Mouse (Mus musculus): ENCODE measurements around the gene Spata32. TPM values are rescaled to one million over a fixed set of nuclear protein-coding genes. Genes with fewer than 3 reads are reported as not detected.

Gene Spata32
- polyA plus RNA-seq, 1 experiment from 2014 or later = not detected

- no peaks in the 10 kb centered on the region for H3K36me3 ChIP-seq (ENCODE audit: control insufficient read depth, insufficient read depth, low read length)
- peaks cover 10% of the 10 kb centered on the region for H3K27me3 ChIP-seq (ENCODE audit: control insufficient read depth, insufficient read depth, low read length)
- H3K4me2 ChIP-seq (replicated peaks; ENCODE audit: low read depth, low read length) = no peak overlapping the region
- ATAC-seq (ENCODE audit: low FRiP score) (no peak), DNase-seq (ENCODE audit: low spot score) (no peak)
- no peak overlapping the region for H3K4me3 ChIP-seq (ENCODE audit: low read depth, low read length)
- WGBS = 79% methylated on average over 5 of the region's 5 CpGs
- H3K27ac ChIP-seq (ENCODE audit: low read depth, low read length) = no peak overlapping the region
- H3K4me1 ChIP-seq (replicated peaks; ENCODE audit: control insufficient read depth, insufficient read depth, low read length) = no peaks in the 10 kb centered on the region
- H3K9ac ChIP-seq (ENCODE audit: low read depth, low read length) = no peak overlapping the region
- H3K9me3 ChIP-seq (ENCODE audit: control insufficient read depth, low read length) = no peaks in the 10 kb centered on the region
Measured at GRCm38 (mm10) chr11:103177216-103177615, 41.0 kb downstream of the Spata32 start.

DNA sequence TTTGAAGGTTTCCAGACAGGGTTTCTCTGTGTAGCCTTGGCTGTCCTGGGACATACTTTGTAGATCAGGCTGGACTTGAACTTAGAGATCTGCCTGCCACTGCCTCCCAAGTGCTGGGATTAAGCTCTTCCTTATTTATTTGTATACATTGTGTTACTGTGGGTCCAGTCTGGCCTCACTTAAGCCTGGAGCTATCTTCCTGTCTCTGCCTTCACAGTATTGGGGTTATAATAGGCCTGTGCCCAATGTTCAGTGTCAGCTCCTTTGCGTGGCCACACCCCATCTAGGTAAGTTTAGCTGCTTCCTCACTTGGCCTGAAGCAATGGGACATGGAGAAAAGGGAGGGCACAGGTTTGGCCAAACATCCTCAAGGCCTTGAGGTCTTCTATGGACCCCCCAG is 41.7 kb downstream of the Spata32 start:
- Histone ChIP-seq H3K27me3 (ENCODE audit: control insufficient read depth, insufficient read depth, low read length) (peaks cover 17% of the 10 kb centered on the region), H3K4me2 (replicated peaks; ENCODE audit: low read depth, low read length) (no peak overlapping the region), H3K36me3 (ENCODE audit: control insufficient read depth, insufficient read depth, low read length) (no peaks in the 10 kb centered on the region), H3K9ac (ENCODE audit: low read depth, low read length) (no peak overlapping the region), H3K27ac (ENCODE audit: low read depth, low read length) (no peak overlapping the region), H3K4me1 (replicated peaks; ENCODE audit: control insufficient read depth, insufficient read depth, low read length) (no peaks in the 10 kb centered on the region), H3K4me3 (ENCODE audit: low read depth, low read length) (no peak overlapping the region), H3K9me3 (ENCODE audit: control insufficient read depth, low read length) (no peaks in the 10 kb centered on the region)
- ATAC-seq (ENCODE audit: low FRiP score) (no peak), DNase-seq (ENCODE audit: low spot score) (no peak)
- WGBS = 100% methylated on average over 1 of the region's 1 CpGs

GRCm38 (mm10) chr11:103175688-103176442 is 42.4 kb downstream of the Spata32 start:
- ATAC-seq (ENCODE audit: low FRiP score) = no peak
- peaks cover 23% of the 10 kb centered on the region for H3K27me3 ChIP-seq (ENCODE audit: control insufficient read depth, insufficient read depth, low read length)
- 75% methylated on average over 14 of the region's 14 CpGs for WGBS

DNA sequence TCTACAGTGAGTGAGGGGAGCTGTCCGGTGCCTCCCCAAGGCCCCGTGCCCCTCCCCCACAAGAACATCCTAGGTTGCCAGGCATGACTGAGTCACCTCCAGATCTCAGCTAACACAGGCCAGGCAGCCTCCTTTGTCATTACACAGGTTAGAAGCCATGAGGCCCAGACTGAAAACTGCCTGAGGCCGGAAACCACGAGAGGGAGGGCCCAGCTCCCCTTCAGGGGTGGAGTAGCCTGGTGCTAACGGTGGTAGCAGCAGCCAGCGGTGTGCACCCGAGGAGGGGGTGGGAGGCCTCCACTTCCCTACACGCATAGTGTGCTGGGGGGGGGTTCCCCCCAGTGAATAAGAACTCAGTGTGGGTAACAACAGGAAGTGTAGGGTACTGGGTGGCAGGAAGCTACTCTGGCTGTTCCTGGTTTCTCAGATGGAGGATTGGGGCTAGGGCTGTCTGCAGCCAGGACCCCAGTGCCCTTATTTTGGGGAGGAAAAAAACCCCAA is 43.3 kb downstream of the Spata32 start:
- no peak overlapping the region for H3K27ac ChIP-seq (ENCODE audit: low read depth, low read length)
- H3K27me3 ChIP-seq (ENCODE audit: control insufficient read depth, insufficient read depth, low read length) = peaks cover 32% of the 10 kb centered on the region
- no peaks in the 10 kb centered on the region for H3K36me3 ChIP-seq (ENCODE audit: control insufficient read depth, insufficient read depth, low read length)
- 60% methylated on average over 8 of the region's 8 CpGs for WGBS
- no peak overlapping the region for H3K9ac ChIP-seq (ENCODE audit: low read depth, low read length)
- no peaks in the 10 kb centered on the region for H3K4me1 ChIP-seq (replicated peaks; ENCODE audit: control insufficient read depth, insufficient read depth, low read length)
- no peak for ATAC-seq (ENCODE audit: low FRiP score)
- no peak for DNase-seq (ENCODE audit: low spot score)
- H3K9me3 ChIP-seq (ENCODE audit: control insufficient read depth, low read length) = no peaks in the 10 kb centered on the region
- H3K4me3 ChIP-seq (ENCODE audit: low read depth, low read length) = no peak overlapping the region
- no peak overlapping the region for H3K4me2 ChIP-seq (replicated peaks; ENCODE audit: low read depth, low read length)

More at GRCm38 (mm10) chr11:103175688-103176442, 42.4 kb downstream of the Spata32 start:
- no peaks in the 10 kb centered on the region for H3K4me1 ChIP-seq (replicated peaks; ENCODE audit: control insufficient read depth, insufficient read depth, low read length)
- H3K36me3 ChIP-seq (ENCODE audit: control insufficient read depth, insufficient read depth, low read length) = no peaks in the 10 kb centered on the region
- DNase-seq (ENCODE audit: low spot score) = no peak
- H3K4me3 ChIP-seq (ENCODE audit: low read depth, low read length) = no peak overlapping the region
- no peak overlapping the region for H3K27ac ChIP-seq (ENCODE audit: low read depth, low read length)
- H3K9ac ChIP-seq (ENCODE audit: low read depth, low read length) = no peak overlapping the region
- H3K4me2 ChIP-seq (replicated peaks; ENCODE audit: low read depth, low read length) = no peak overlapping the region
- H3K9me3 ChIP-seq (ENCODE audit: control insufficient read depth, low read length) = no peaks in the 10 kb centered on the region

GRCm38 (mm10) chr11:103174411-103174832 is 43.8 kb downstream of the Spata32 start:
- no peak overlapping the region for H3K9ac ChIP-seq (ENCODE audit: low read depth, low read length)
- no peaks in the 10 kb centered on the region for H3K4me1 ChIP-seq (replicated peaks; ENCODE audit: control insufficient read depth, insufficient read depth, low read length)
- no peak for ATAC-seq (ENCODE audit: low FRiP score)
- no peak for DNase-seq (ENCODE audit: low spot score)
- WGBS = 86% methylated on average over 5 of the region's 5 CpGs
- H3K9me3 ChIP-seq (ENCODE audit: control insufficient read depth, low read length) = no peaks in the 10 kb centered on the region
- H3K4me2 ChIP-seq (replicated peaks; ENCODE audit: low read depth, low read length) = no peak overlapping the region
- no peak overlapping the region for H3K4me3 ChIP-seq (ENCODE audit: low read depth, low read length)
- H3K36me3 ChIP-seq (ENCODE audit: control insufficient read depth, insufficient read depth, low read length) = no peaks in the 10 kb centered on the region
- peaks cover 38% of the 10 kb centered on the region for H3K27me3 ChIP-seq (ENCODE audit: control insufficient read depth, insufficient read depth, low read length)
- no peak overlapping the region for H3K27ac ChIP-seq (ENCODE audit: low read depth, low read length)

DNA sequence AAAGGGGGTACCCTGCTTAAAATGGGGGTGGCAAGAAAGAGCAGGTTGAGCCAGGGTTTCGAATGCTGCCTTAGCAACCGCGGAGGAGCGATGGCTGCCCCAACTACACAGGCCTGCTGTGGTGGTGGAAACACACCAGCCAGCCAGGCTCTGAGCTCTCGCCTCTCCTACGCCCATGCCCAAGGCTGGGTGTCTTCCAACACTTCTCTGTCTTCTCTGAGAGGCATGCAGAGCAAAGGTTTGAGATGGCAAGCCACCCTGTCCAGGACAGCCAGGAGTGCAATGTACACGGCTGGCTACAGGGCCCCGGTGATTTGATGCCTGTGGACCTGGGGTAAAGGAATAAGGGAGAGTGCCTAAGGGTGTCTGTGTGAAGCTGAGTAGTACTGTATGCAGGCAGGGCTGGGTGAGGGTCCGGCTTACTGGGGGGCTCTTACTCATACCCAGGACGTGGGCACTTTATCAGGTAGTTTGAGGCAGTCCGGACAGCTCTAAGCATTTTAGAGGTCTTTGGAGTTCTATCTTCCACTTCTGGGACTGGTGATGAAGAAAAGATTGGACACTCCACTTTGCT is 44.4 kb downstream of the Spata32 start:
- WGBS = 87% methylated on average over 11 of the region's 11 CpGs
- Histone ChIP-seq H3K27me3 (ENCODE audit: control insufficient read depth, insufficient read depth, low read length) (peaks cover 41% of the 10 kb centered on the region), H3K9me3 (ENCODE audit: control insufficient read depth, low read length) (no peaks in the 10 kb centered on the region), H3K36me3 (ENCODE audit: control insufficient read depth, insufficient read depth, low read length) (no peaks in the 10 kb centered on the region), H3K4me3 (ENCODE audit: low read depth, low read length) (no peak overlapping the region), H3K27ac (ENCODE audit: low read depth, low read length) (no peak overlapping the region), H3K9ac (ENCODE audit: low read depth, low read length) (no peak overlapping the region), H3K4me1 (replicated peaks; ENCODE audit: control insufficient read depth, insufficient read depth, low read length) (no peaks in the 10 kb centered on the region), H3K4me2 (replicated peaks; ENCODE audit: low read depth, low read length) (no peak overlapping the region)
- ATAC-seq (ENCODE audit: low FRiP score) (no peak), DNase-seq (ENCODE audit: low spot score) (no peak)

DNA sequence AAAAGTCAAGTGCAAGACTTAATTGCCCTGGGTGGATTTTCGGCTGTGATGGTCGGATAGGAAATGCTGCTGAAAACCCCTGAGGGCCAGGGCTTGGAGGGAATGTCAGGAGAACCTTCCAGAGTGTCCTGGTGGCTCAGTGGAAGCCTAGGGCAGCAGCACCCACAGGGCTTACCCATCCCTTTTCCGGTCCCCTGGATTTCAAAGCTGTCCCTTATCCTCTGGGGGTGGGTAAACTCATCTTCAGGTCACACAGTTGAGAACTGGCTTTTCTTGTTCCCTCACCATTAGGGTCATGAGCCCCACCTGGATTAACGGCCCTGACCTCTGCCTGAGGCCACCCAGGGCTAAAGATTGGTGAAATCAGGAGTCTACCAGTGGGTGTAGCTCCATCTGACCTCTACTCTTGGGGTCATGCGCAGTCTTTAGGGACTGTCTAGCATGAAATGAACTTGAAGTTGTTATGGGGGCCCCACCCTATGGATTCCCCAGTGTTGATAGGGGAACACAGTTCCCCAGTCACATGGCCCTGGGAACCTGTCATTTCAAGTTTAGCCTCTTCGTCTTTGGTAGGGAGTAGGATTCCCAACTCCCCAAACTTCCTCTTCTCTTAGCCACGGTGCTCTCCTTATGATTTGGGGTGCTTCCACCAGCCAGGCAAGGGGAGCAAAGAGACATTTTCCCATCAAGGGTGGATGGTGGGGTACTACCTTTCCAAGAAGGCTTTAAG is 45.0 kb downstream of the Spata32 start:
- DNase-seq (ENCODE audit: low spot score) = no peak
- Histone ChIP-seq H3K4me1 (replicated peaks; ENCODE audit: control insufficient read depth, insufficient read depth, low read length) (no peaks in the 10 kb centered on the region), H3K27me3 (ENCODE audit: control insufficient read depth, insufficient read depth, low read length) (peaks cover 41% of the 10 kb centered on the region), H3K27ac (ENCODE audit: low read depth, low read length) (no peak overlapping the region), H3K9ac (ENCODE audit: low read depth, low read length) (no peak overlapping the region), H3K9me3 (ENCODE audit: control insufficient read depth, low read length) (no peaks in the 10 kb centered on the region), H3K36me3 (ENCODE audit: control insufficient read depth, insufficient read depth, low read length) (no peaks in the 10 kb centered on the region), H3K4me3 (ENCODE audit: low read depth, low read length) (no peak overlapping the region), H3K4me2 (replicated peaks; ENCODE audit: low read depth, low read length) (no peak overlapping the region)
- 78% methylated on average over 7 of the region's 7 CpGs for WGBS
- ATAC-seq (ENCODE audit: low FRiP score) = no peak

GRCm38 (mm10) chr11:103172392-103173040 is 45.7 kb downstream of the Spata32 start:
- H3K36me3 ChIP-seq (ENCODE audit: control insufficient read depth, insufficient read depth, low read length) = no peaks in the 10 kb centered on the region
- H3K4me1 ChIP-seq (replicated peaks; ENCODE audit: control insufficient read depth, insufficient read depth, low read length) = no peaks in the 10 kb centered on the region
- no peak overlapping the region for H3K4me3 ChIP-seq (ENCODE audit: low read depth, low read length)
- ATAC-seq (ENCODE audit: low FRiP score) (no peak), DNase-seq (ENCODE audit: low spot score) (no peak)
- no peak overlapping the region for H3K27ac ChIP-seq (ENCODE audit: low read depth, low read length)
- no peak overlapping the region for H3K4me2 ChIP-seq (replicated peaks; ENCODE audit: low read depth, low read length)
- peaks cover 41% of the 10 kb centered on the region for H3K27me3 ChIP-seq (ENCODE audit: control insufficient read depth, insufficient read depth, low read length)
- no peaks in the 10 kb centered on the region for H3K9me3 ChIP-seq (ENCODE audit: control insufficient read depth, low read length)
- WGBS = 67% methylated on average over 5 of the region's 6 CpGs
- H3K9ac ChIP-seq (ENCODE audit: low read depth, low read length) = no peak overlapping the region

All from hindbrain, embryonic 11.5 days (tissue).